Mouse (Mus musculus): ENCODE results near the gene Slc6a21. TPM values are rescaled to one million over a fixed set of nuclear protein-coding genes. Genes with fewer than 3 reads are reported as not detected.

Gene Slc6a21
- polyA plus RNA-seq (2015; fragmentation: Nextera tagmentation; extraction: Ambion mirVana), result not detected in 2 replicates

- H3K4me1 ChIP-seq (replicated peaks; ENCODE audit: control insufficient read depth, insufficient read depth, low read length), result no peaks in the 10 kb centered on the region
- peak within 1 kb of the TSS; percentile 61 for H3K9ac ChIP-seq (ENCODE audit: low read length)
- H3K4me2 ChIP-seq (ENCODE audit: low read depth, low read length), result peak within 1 kb of the TSS; percentile 81
- no peaks in the 10 kb centered on the region for H3K36me3 ChIP-seq (ENCODE audit: control insufficient read depth, insufficient read depth, low read length)
- no peaks in the 10 kb centered on the region; the same call in 1 of the 2 replicates for H3K27me3 ChIP-seq (ENCODE audit: control insufficient read depth, insufficient read depth, low read depth, low read length)
- no peak within 1 kb of the TSS for H3K27ac ChIP-seq (ENCODE audit: low read length)
- H3K4me3 ChIP-seq (ENCODE audit: low read length), result peak within 1 kb of the TSS; percentile 54
- no peaks in the 10 kb centered on the region for H3K9me3 ChIP-seq (ENCODE audit: control insufficient read depth, low read length)
- ATAC-seq (ENCODE audit: low read depth), result peak; percentile 31; the same call in 1 of the 2 replicates
- 7% methylated on average over 44 of the region's 44 CpGs for WGBS
Observed at GRCm38 (mm10) chr7:45277136-45277760, at the start of gene Slc6a21. TSS of gene Slc6a21 (plus strand) at chr7:45277513.

GRCm38 (mm10) chr7:45228548-45228947 is 48.8 kb upstream of the Slc6a21 start:
- Histone ChIP-seq H3K4me1 (replicated peaks; ENCODE audit: control insufficient read depth, insufficient read depth, low read length) (peaks cover 5% of the 10 kb centered on the region; the same call in 1 of the 2 replicates), H3K4me2 (ENCODE audit: low read depth, low read length) (no peak overlapping the region), H3K27ac (ENCODE audit: low read length) (no peak overlapping the region), H3K9ac (ENCODE audit: low read length) (no peak overlapping the region), H3K4me3 (ENCODE audit: low read length) (no peak overlapping the region), H3K9me3 (ENCODE audit: control insufficient read depth, low read length) (no peaks in the 10 kb centered on the region), H3K36me3 (ENCODE audit: control insufficient read depth, insufficient read depth, low read length) (peaks cover 58% of the 10 kb centered on the region), H3K27me3 (ENCODE audit: control insufficient read depth, insufficient read depth, low read depth, low read length) (no peaks in the 10 kb centered on the region)
- no peak for ATAC-seq (ENCODE audit: low read depth)
- WGBS, result 91% methylated on average over 18 of the region's 18 CpGs

GRCm38 (mm10) chr7:45229046-45229445 is 48.3 kb upstream of the Slc6a21 start:
- Histone ChIP-seq H3K9ac (ENCODE audit: low read length) (no peak overlapping the region), H3K27me3 (ENCODE audit: control insufficient read depth, insufficient read depth, low read depth, low read length) (no peaks in the 10 kb centered on the region), H3K4me1 (replicated peaks; ENCODE audit: control insufficient read depth, insufficient read depth, low read length) (peaks cover 10% of the 10 kb centered on the region), H3K4me2 (ENCODE audit: low read depth, low read length) (no peak overlapping the region), H3K4me3 (ENCODE audit: low read length) (no peak overlapping the region), H3K36me3 (ENCODE audit: control insufficient read depth, insufficient read depth, low read length) (peaks cover 56% of the 10 kb centered on the region), H3K9me3 (ENCODE audit: control insufficient read depth, low read length) (no peaks in the 10 kb centered on the region), H3K27ac (ENCODE audit: low read length) (no peak overlapping the region)
- no peak for ATAC-seq (ENCODE audit: low read depth)
- 90% methylated on average over 8 of the region's 8 CpGs for WGBS

- Histone ChIP-seq H3K36me3 (ENCODE audit: control insufficient read depth, insufficient read depth, low read length) (peaks cover 54% of the 10 kb centered on the region), H3K27ac (ENCODE audit: low read length) (no peak overlapping the region), H3K4me2 (ENCODE audit: low read depth, low read length) (no peak overlapping the region), H3K9ac (ENCODE audit: low read length) (no peak overlapping the region), H3K27me3 (ENCODE audit: control insufficient read depth, insufficient read depth, low read depth, low read length) (no peaks in the 10 kb centered on the region), H3K4me1 (replicated peaks; ENCODE audit: control insufficient read depth, insufficient read depth, low read length) (peaks cover 16% of the 10 kb centered on the region), H3K4me3 (ENCODE audit: low read length) (no peak overlapping the region), H3K9me3 (ENCODE audit: control insufficient read depth, low read length) (no peaks in the 10 kb centered on the region)
- WGBS, result 83% methylated on average over 7 of the region's 7 CpGs
- no peak for ATAC-seq (ENCODE audit: low read depth)
Observed at GRCm38 (mm10) chr7:45229459-45230203, 47.7 kb upstream of the Slc6a21 start.

- Histone ChIP-seq H3K4me1 (replicated peaks; ENCODE audit: control insufficient read depth, insufficient read depth, low read length) (peaks cover 22% of the 10 kb centered on the region), H3K4me2 (ENCODE audit: low read depth, low read length) (no peak overlapping the region), H3K27ac (ENCODE audit: low read length) (no peak overlapping the region), H3K27me3 (ENCODE audit: control insufficient read depth, insufficient read depth, low read depth, low read length) (no peaks in the 10 kb centered on the region), H3K36me3 (ENCODE audit: control insufficient read depth, insufficient read depth, low read length) (peaks cover 44% of the 10 kb centered on the region), H3K4me3 (ENCODE audit: low read length) (no peak overlapping the region), H3K9ac (ENCODE audit: low read length) (no peak overlapping the region), H3K9me3 (ENCODE audit: control insufficient read depth, low read length) (no peaks in the 10 kb centered on the region)
- 82% methylated on average over 12 of the region's 12 CpGs for WGBS
- no peak for ATAC-seq (ENCODE audit: low read depth)
Observed at GRCm38 (mm10) chr7:45231192-45231591, 46.1 kb upstream of the Slc6a21 start.

GRCm38 (mm10) chr7:45231941-45232340 is 45.4 kb upstream of the Slc6a21 start:
- Histone ChIP-seq H3K9ac (ENCODE audit: low read length) (no peak overlapping the region), H3K4me3 (ENCODE audit: low read length) (no peak overlapping the region), H3K9me3 (ENCODE audit: control insufficient read depth, low read length) (no peaks in the 10 kb centered on the region), H3K4me1 (replicated peaks; ENCODE audit: control insufficient read depth, insufficient read depth, low read length) (peaks cover 22% of the 10 kb centered on the region), H3K27ac (ENCODE audit: low read length) (no peak overlapping the region), H3K4me2 (ENCODE audit: low read depth, low read length) (no peak overlapping the region), H3K36me3 (ENCODE audit: control insufficient read depth, insufficient read depth, low read length) (peaks cover 38% of the 10 kb centered on the region), H3K27me3 (ENCODE audit: control insufficient read depth, insufficient read depth, low read depth, low read length) (no peaks in the 10 kb centered on the region)
- no peak for ATAC-seq (ENCODE audit: low read depth)
- WGBS, result 81% methylated on average over 11 of the region's 11 CpGs

- Histone ChIP-seq H3K4me2 (ENCODE audit: low read depth, low read length) (no peak overlapping the region), H3K27ac (ENCODE audit: low read length) (no peak overlapping the region), H3K9me3 (ENCODE audit: control insufficient read depth, low read length) (no peaks in the 10 kb centered on the region), H3K4me3 (ENCODE audit: low read length) (no peak overlapping the region), H3K9ac (ENCODE audit: low read length) (no peak overlapping the region), H3K4me1 (replicated peaks; ENCODE audit: control insufficient read depth, insufficient read depth, low read length) (peaks cover 22% of the 10 kb centered on the region), H3K36me3 (ENCODE audit: control insufficient read depth, insufficient read depth, low read length) (peaks cover 37% of the 10 kb centered on the region), H3K27me3 (ENCODE audit: control insufficient read depth, insufficient read depth, low read depth, low read length) (no peaks in the 10 kb centered on the region)
- no peak for ATAC-seq (ENCODE audit: low read depth)
- 54% methylated on average over 13 of the region's 13 CpGs for WGBS
Observed at GRCm38 (mm10) chr7:45232716-45233465, 44.4 kb upstream of the Slc6a21 start.

- Histone ChIP-seq H3K9me3 (ENCODE audit: control insufficient read depth, low read length) (no peaks in the 10 kb centered on the region), H3K27me3 (ENCODE audit: control insufficient read depth, insufficient read depth, low read depth, low read length) (no peaks in the 10 kb centered on the region), H3K4me3 (ENCODE audit: low read length) (no peak overlapping the region), H3K4me2 (ENCODE audit: low read depth, low read length) (peak overlapping the region; percentile 56), H3K9ac (ENCODE audit: low read length) (peak overlapping the region; percentile 50), H3K36me3 (ENCODE audit: control insufficient read depth, insufficient read depth, low read length) (peaks cover 30% of the 10 kb centered on the region), H3K27ac (ENCODE audit: low read length) (no peak overlapping the region), H3K4me1 (replicated peaks; ENCODE audit: control insufficient read depth, insufficient read depth, low read length) (peaks cover 22% of the 10 kb centered on the region)
- 32% methylated on average over 20 of the region's 20 CpGs for WGBS
- ATAC-seq (ENCODE audit: low read depth), result no peak
Observed at GRCm38 (mm10) chr7:45233580-45234332, 43.6 kb upstream of the Slc6a21 start.
